Mouse (Mus musculus) 3134 (cell line): Measurements from ENCODE around the gene Cabin1.

Experiments used
- DNase-seq: peaks from one replicate; pipeline ENCODE4 v3.0.0-alpha.2; 2011; ENCODE audit warnings: low spot score; ENCODE audit not compliant: insufficient read length; ENCODE audit errors: extremely low read depth

The Cabin1 gene

DNA sequence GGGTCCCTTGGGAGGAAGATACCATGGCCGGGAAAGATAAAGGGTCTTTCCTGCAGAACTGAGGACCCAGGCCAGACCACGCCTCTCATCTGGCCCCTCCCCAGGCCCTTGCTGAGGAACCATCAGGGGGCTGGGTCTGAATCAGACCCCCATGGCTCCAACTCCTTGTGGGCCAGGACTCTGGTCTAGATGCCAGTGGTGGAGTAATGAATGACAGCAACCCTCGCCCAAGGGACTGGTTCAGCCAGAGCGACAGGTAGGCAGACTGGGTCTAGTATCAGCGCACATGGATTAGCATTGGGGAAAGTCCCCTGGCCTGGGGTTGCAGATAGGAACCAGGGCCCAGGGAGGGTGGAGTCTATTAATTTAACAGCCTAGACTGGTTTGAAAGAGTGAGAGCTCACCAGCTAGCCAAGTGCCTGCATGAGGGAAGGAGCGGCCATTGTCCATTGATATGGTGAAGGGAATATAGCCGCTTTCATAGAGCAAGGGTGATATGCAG lies 122.4 kb downstream of the Cabin1 start:
- DNase-seq = no peak

DNA sequence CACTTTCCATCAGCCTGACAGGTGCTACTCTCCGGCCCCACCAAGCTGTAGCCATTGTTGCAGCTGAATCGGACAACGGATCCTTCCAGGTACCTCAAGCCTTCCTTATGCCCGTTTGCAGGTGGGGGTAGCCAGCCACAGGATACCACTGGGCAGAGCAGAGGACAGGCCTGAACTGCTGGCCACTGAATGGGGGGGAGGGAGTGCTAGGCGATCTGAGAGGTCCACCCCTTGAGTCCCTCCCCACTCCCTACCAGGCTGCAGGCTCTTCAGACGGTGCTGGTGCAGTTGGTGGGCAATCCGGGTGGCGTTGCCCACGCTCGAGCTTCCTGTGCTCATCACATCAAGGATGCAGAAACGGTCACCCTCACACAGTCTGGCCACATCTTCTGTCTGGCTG lies 126.4 kb downstream of the Cabin1 start:
- DNase-seq = no peak

DNA sequence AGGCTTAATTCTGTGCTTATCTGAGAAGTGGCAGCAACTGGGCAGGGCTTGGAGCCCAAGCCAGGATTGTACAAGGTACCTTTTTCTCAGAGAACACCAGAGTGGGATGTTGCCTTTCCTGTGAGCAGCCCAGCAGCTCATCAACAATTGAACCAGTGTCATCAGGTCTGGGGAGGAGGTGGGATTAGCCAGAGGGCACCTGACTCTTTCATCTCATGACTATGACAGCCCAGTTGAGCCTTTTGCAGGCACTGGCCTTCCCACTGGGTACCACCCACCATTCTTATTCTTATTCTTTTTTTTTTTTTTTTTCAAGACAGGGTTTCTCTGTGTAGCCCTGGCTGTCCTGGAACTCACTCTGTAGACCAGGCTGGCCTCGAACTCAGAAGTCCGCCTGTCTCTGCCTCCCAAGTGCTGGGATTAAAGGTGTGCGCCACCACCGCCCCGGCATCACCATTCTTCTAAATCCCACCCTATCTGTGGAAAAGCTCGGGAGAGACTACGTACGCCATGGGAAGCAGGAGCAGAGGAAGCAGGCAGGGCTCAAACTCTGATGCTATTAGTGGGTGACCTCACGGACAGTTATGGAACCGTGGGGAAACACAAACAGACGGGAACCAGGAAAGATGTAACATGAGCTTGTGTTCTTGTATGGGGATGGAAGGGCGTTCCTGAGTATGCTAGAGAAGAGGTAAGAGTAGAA lies 127.9 kb downstream of the Cabin1 start:
- DNase-seq = no peak

DNA sequence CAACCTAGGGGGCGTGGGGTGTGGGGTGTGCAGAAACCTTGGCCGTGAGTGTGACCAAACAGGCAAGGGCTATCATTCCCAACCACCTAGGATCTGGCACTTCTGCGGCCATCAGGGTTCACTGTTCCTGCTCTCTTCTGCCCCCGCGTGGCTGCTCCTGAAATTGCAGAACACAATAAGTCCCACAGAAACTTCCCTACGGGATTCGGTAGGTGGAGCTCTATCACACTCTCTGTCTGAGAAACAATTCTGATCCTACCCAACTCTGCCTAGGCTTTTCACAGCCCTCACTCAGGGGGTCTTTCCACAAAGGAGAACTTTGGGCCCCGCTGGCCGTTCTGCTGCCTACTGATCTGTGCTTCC lies 128.5 kb downstream of the Cabin1 start:
- DNase-seq = peak; percentile 57

DNA sequence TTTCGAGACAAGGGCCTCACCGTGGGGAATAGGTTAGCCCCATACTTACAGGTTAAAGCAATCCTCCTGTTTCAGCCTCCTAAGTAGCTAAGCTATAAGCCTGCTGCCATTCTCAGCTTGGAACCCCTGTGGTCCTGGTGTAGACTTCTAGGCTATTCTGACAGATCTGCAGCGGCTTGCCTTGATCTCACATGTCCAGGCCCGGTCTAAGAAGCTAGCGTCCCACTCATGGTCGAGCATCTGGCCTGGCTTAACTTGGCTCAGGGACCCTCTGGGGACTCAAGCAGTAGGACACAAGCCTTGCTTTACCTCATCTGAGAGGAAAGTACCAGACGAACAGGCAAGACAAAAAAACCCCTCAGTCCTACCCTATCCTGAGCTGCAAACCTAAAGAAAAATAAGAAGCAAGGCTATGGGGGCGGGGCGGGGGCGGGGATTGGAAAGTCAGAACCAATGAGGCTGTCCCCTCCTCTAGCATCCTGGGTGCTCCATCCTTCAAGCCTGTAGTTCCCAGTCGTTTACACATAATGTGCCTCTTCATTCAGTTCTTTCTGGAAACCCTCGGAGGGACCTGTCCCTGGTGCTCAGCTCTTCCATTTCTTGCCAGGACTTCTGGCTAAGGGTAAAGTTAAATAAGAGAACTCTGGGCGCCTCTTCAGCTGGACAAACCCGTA lies 129.0 kb downstream of the Cabin1 start:
- no peak for DNase-seq

DNA sequence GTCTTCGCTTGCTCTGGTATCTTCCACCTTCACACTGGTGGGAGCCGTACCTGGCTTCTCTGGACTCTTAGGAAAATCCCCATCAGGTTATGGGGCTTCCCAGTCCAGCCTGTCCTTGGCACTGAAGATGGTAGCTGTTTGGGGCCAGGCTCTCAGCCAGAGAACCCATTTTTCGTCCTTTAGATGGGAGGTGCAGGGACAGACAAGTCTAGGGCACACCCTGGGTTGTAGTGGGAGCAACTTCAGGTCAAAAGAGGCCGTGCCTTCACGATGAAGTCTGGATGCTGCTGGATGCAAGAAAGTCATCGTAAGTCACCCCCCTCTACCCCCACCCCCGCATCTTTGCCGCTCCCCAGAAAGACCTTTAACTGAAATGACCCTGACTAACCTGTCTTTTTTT lies 129.5 kb downstream of the Cabin1 start:
- DNase-seq = no peak

DNA sequence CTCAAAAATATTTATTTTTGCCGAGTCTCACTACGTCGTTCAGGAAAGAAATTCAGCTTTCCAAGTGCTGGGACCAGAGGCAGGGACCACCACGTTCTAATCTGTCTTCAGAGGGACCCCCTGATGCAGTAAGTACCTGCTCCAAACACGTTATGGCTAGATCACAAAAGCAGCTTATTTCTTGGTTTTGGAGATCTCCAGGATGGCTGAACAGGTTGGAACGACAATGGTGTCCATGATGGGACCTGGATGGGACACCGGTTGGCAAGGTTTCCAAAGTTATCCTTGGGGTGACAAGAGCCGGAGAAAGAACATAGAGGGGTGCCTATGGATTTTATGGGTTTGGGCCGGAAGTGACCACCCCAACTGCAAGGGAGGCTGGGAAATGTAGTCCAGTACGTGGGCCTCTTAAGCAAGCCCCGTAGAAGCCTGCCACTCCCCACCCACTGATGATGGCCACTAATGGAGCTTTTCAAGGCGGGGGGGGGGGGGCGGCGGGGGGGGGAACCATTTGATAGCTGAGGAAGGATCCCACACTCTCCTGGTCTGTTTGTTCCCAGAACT lies 130.5 kb downstream of the Cabin1 start:
- DNase-seq = no peak

DNA sequence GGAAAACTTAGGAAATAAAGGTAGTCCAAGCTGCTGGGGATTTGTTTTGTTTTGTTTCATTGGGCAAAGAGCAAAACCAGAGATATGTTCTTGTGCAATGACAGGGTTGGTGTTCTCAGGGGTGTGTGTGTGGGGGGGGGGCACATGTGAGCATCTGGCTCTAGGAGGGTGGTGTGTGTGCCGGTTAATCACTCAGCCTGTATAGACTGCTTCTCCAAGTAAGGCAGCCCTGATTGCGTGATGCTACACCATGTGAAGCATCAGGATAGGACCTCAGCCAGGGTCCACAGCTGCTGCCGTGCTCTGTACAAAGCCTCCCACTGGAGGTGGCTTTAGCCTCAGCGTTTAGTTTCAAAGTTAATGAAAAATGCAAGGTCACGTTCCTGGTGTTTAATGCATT lies 131.1 kb downstream of the Cabin1 start:
- no peak for DNase-seq

DNA sequence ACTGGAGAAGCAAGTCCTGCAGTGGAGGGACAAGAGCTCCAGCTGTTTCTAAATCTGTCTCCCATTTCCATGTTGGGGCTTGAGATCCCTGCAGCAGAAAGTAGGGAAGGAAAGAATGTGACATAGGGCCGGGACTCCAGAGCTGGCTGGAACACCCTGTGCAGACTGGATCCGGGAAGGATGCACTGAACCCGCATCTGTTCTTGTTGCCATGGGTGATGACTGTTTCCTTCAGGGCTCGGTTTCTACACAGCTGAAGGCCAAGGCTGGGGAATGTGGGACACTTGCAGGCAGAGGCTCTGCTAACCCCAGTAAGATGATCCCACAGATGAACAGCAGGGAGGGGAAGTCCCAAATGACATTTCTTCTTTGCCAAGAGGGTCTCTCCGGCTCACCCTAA lies 131.5 kb downstream of the Cabin1 start:
- DNase-seq = no peak

DNA sequence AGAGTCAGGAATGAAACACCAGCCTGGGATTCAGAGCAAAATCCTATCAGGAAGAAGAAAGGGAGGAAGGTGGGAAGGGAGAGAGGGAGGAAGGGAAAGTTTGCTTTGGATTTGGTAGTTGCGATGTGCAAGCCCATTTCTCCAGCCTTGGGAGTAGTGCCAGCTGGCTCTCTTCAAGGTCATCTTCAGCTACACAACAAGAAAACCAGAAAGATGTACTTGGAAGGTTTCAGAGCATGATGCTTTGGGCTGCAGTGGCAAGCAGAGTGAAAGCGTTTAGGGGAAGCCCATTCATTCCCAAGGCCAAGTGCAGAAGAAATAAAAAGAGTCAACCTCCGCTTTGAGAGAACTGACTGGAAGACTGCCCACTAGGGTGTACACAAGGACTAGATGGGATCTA lies 136.7 kb downstream of the Cabin1 start:
- DNase-seq = no peak

DNA sequence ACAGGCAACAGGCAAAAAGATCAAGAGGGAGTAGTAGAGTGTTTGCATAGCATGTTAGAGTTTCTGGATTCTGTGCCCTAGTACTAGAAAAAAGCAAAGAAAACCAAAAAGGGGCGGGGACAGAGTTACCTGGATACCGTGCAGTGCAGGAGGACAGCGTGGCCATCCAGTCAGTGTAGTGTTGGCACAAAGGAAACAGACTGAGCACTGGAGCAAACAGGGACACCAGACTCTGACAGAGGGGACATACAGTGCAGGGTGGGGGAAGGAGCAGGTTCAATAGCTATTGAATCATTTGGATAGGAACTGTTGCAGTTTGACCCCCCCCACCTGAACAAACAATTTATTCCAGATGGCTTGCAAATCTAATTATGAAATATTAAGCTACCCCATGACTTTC lies 137.2 kb downstream of the Cabin1 start:
- no peak for DNase-seq

DNA sequence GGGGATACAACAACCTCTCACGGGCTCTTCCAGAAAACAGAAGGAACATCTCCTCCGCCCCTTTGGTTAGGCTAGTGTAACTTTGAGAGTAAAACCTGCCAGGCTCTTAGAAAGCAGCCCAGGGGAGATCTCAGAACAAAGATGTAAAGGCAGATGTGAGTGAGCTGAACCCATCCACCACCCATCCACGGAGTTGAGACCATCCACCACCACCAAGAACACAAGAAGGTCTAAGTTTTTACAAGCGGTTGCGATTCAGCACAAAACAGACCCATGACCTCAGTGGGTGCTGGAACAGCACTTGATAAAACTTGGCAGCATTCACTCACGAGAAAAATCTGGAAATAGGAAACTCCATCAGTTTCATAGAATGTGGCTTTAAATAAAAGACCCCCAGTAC lies 138.2 kb downstream of the Cabin1 start:
- no peak for DNase-seq

DNA sequence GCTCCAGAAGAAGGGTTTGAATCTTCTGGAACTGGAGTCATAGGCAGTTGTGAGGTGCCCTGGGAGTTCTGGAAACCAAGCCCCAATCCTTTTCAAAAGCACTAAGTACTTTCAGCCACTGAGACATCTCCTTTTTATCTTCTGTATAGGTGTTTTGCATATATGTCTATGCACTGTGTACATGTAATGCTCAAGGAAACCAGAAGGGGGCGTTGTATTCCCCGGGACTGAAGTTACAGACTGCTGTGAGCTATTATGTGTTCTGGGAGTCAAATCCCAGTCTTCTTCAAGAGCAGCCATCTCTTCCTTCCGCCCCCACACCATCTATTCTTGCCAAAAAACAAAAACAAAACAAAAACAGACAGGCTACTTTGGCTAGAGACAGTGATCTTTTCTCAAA lies 143.3 kb downstream of the Cabin1 start:
- no peak for DNase-seq

DNA sequence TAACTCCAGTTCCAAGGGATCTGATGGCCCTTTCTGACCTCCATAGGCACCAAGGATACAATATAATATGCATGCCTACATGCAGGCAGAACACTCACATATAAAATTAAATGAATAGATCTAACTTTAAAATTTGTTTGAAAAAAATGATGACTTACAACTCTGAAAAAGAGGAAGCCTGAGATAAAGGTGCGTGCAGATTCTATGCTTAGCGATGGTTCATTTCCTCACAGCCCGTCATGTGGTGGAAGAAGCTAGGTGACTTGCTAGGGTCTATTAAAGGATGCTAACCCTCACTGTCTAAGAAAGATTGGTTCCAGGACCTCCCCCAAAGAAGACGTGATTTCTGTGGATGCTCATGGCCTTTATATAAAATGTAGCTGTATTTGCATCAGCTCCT lies 148.1 kb downstream of the Cabin1 start:
- no peak for DNase-seq

DNA sequence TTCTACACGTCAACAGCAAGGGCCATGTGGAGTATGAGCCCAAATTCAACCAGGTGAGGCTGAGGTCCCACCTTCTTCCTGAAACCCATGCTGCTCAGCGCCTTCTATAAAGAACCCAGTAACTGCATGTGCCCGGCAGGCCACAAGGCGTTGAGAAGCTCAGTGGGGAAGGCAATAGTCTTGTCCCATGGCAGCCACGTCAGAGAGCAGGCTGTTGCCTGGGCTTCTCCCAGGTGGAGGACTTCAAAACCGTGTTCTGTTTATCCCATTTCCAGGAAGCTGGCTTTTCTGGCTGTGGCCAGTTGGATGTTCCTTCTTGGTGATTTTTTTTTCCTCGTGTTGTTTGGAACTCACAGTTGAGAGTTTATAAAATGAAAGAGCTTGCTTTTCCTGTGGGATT lies 153.7 kb downstream of the Cabin1 start:
- DNase-seq = no peak

DNA sequence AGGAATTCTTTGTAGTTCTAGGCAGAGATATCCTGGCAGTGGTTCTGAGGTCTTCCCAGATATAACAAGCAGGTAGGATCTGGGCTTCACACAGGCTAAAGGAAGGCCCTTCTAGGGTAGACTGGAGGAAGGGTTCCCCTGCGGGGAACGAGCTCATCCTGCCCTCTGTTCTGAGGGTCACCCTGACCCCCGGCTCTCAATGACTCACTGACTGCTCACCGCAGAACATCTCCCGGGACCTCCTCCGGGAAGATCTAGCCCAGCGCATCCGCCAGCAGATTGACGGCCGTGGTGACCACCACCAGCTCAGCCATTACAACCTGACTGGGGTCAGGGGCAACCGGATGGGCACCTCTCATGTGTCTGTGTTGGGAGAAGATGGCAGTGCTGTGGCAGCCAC lies 155.2 kb downstream of the Cabin1 start:
- DNase-seq = no peak

DNA sequence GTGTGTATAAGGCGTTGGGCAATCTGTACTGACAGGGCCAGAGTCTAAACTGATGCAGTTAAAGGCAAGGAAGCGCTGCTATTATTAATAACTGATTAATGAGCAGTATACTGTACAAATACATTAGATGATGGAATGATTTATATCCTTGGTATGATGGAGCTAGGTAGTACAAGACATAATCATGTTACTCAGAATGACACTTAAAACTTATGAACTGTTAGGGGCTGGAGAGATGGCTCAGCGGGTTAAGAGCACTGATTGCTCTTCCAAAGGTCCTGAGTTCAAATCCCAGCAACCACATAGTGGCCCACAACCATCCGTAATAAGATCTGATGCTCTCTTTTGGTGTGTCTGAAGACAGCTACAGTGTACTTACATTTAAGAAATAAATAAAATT lies 156.9 kb downstream of the Cabin1 start:
- DNase-seq = no peak

DNA sequence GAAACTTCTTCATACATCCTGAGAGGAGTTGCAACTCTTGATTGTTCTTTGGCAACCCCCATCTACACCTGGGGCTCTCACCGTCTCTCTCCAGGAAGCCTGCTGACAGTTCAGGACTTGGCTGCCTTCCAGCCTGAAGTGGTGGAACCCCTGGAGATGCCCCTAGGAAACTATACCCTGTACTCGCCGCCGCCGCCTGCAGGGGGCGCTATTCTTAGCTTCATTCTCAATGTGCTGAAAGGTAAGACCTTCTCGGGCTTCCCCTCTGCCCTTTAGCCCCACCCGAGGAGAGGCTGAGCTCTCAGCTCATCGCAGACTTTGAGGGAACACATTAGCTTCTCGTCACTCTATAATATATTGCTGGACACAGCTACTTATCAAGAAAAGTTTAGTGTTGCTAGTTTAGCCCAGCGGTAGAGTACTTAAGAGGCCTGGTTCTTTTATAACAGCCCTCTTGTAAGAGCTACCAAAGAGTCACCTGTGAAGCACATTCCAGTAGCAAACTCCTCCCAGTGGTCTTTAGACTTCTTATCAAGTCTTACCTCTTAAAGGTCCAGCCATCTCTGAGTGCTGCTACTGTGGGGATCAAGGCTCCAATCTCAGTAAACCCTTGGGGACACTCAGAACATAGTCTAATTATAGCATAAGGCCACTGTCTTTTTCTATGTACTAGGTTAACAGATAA lies 158.8 kb downstream of the Cabin1 start:
- DNase-seq = no peak

DNA sequence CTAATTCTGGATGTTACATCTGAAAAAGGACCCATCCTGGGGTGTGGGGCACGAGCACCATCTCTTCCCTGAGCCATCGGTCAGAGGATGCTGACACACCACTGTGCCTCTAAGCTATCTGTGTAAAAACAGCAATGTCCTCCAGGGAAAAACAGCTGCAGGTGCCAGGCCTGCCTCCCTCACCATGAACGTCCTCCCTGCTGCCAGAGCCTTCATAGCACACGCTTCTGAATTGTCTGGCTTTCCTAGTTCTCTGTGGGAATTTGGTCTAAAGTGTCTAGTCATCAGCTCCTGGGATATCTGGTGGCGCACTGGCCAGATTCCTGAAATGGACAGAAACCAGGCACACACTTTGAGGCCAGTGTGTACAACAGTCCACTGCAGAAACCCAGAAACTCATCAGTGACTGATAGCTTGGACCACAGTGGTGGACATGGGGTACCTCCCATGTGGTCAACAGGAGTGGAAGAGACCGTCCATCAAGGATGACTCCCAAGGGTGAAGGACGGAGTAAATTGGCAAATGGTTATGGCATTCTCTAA lies 163.9 kb downstream of the Cabin1 start:
- DNase-seq = no peak
